Mouse (Mus musculus) erythroid progenitor cell, adult 5-6 weeks (primary cell): Measurements from ENCODE around the gene Cep72. TPM values are rescaled to one million over a fixed set of nuclear protein-coding genes. Genes with fewer than 3 reads are reported as not detected.

Source experiments
- ATAC-seq: replicated peaks from 2 replicates; pipeline ENCODE4 v1.8.0; 2016; ENCODE audit warnings: moderate number of reproducible peaks, mild to moderate bottlenecking, moderate TSS enrichment, inconsistent platforms; ENCODE audit not compliant: poor library complexity, low FRiP score, severe bottlenecking
- total RNA-seq, 2 experiments: library from RNA; stranded (forward) in 1 of 2; stranded (reverse) in 1 of 2; fragments of 150-400 nt in 1 of 2; fragments of 186-747, 209-891 nt in 1 of 2; gene quantifications; 2 replicates each; pipeline versions ENCODE4 v1.2.3 to v1.2.4; 2015 to 2017; ENCODE audit warnings: low replicate concordance in 2 of 2

The Cep72 gene
- total RNA-seq, 2 experiments from 2014 or later: 17.2 to 24.7 TPM

- no peak for ATAC-seq
Observed at GRCm38 (mm10) chr13:73991267-73991666, 70.8 kb downstream of the Cep72 start.

DNA sequence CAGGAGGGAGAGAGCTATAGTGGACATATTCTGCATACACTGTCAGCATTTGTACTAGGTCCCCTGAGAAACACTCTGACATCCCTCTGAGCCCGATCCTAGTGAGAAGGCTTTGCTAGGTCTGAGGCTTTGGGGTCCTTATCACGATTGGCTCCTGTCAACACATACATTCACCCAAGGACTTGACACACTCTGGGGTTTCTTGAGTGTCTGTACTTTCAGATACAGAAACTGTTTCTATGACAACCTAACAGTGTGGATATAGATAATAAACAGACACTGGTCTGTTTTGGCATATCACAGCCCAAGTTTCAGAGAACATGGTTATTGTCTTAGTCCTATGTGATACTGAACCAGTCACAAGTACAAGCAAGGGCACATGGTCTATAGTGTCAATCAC, 71.3 kb downstream of the Cep72 start:
- ATAC-seq: peak; percentile 48

DNA sequence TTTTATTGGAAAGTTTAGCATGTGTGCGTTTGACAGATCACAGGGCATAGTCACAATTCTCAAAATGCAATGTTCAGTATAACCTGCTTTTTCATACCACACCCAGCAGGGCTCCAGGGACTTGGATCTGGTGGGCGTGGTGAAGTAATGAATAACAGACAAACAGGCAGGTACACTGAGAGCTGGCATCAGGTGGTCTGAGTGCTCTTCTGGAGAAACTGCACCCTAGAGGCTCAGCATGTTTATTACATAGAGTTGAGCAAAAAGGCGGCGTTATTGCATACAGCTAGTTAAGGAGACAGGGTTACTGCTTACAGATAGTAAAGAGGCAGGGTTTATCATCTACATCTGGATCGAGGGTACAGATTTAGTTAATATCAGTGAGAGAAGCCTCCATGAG, 71.8 kb downstream of the Cep72 start:
- 0 out of 2 replicates have a peak, but pooled peaks have one; percentile 31 for ATAC-seq

Other genes with a start within 250 kb of the Cep72 start
- not detected in 2 replicates for gene Nkd2, start 214.7 kb downstream of the Cep72 start, total RNA-seq (2015; ENCODE audit: low replicate concordance)
- gene Nkd2, start 214.7 kb downstream of the Cep72 start, total RNA-seq (2017; ENCODE audit: low replicate concordance): not detected in 2 replicates
- gene Trip13, start 124.5 kb downstream of the Cep72 start, total RNA-seq (2015; ENCODE audit: low replicate concordance): 15.1 and 22.0 TPM in 2 replicates
- gene Trip13, start 124.5 kb downstream of the Cep72 start, total RNA-seq (2017; ENCODE audit: low replicate concordance): 26.8 and 31.5 TPM in 2 replicates
- gene Brd9, start 124.5 kb downstream of the Cep72 start, total RNA-seq (2015; ENCODE audit: low replicate concordance): 45.4 and 51.1 TPM in 2 replicates
- gene Brd9, start 124.5 kb downstream of the Cep72 start, total RNA-seq (2017; ENCODE audit: low replicate concordance): 74.1 and 124 TPM in 2 replicates
- gene Zdhhc11, start 98.4 kb downstream of the Cep72 start, total RNA-seq (2015; ENCODE audit: low replicate concordance): not detected in 2 replicates
- not detected in 2 replicates for gene Zdhhc11, start 98.4 kb downstream of the Cep72 start, total RNA-seq (2017; ENCODE audit: low replicate concordance)
- 0.36 and 0.42 TPM in 2 replicates for gene Tppp, start 52.9 kb downstream of the Cep72 start, total RNA-seq (2015; ENCODE audit: low replicate concordance)
- 0.08 and 1.0 TPM in 2 replicates for gene Tppp, start 52.9 kb downstream of the Cep72 start, total RNA-seq (2017; ENCODE audit: low replicate concordance)
- not detected in 2 replicates for gene Slc9a3, start 59.2 kb upstream of the Cep72 start, total RNA-seq (2015; ENCODE audit: low replicate concordance)
- gene Slc9a3, start 59.2 kb upstream of the Cep72 start, total RNA-seq (2017; ENCODE audit: low replicate concordance): not detected in 2 replicates
- gene Exoc3, start 146.4 kb upstream of the Cep72 start, total RNA-seq (2015; ENCODE audit: low replicate concordance): 11.5 and 30.6 TPM in 2 replicates
- gene Exoc3, start 146.4 kb upstream of the Cep72 start, total RNA-seq (2017; ENCODE audit: low replicate concordance): 25.2 and 27.9 TPM in 2 replicates
- gene Ahrr, start 230.0 kb upstream of the Cep72 start, total RNA-seq (2015; ENCODE audit: low replicate concordance): not detected in 2 replicates
- not detected in 2 replicates for gene Ahrr, start 230.0 kb upstream of the Cep72 start, total RNA-seq (2017; ENCODE audit: low replicate concordance)